Mouse (Mus musculus) kidney, postnatal 0 days (tissue): ENCODE results near the gene Dctd. TPM values are rescaled to one million over a fixed set of nuclear protein-coding genes. Genes with fewer than 3 reads are reported as not detected.

Experiments
- ATAC-seq: fragments of 200-750 bp; cut with Nextera tagmentation; replicated peaks from 2 replicates; pipeline ENCODE4 v1.8.0; 2017; ENCODE audit warnings: low read depth, moderate number of reproducible peaks, moderate TSS enrichment, moderate library complexity; ENCODE audit not compliant: low FRiP score
- DNase-seq: peaks from one replicate; pipeline ENCODE4 v3.0.0-alpha.2; 2016; ENCODE audit warnings: low spot score
- H3K27ac ChIP-seq: fragments of 300-500 bp; sonication (generic); 2 replicates; pipeline ENCODE4 v1.5.1; 2014; ENCODE audit warnings: mild to moderate bottlenecking
- H3K27me3 ChIP-seq: fragments of 300-500 bp; sonication (generic); 2 replicates; pipeline ENCODE4 v1.6.1; 2014; ENCODE audit warnings: low read length, mixed read lengths; ENCODE audit not compliant: insufficient read depth
- H3K36me3 ChIP-seq: fragments of 300-500 bp; sonication (generic); 2 replicates; pipeline ENCODE4 v1.6.1; 2014; ENCODE audit warnings: low read length, mixed read lengths; ENCODE audit not compliant: insufficient read depth
- H3K4me1 ChIP-seq: fragments of 300-500 bp; sonication (generic); replicated peaks from 2 replicates; pipeline ENCODE4 v1.6.1; 2014; ENCODE audit warnings: antibody characterized with exemption, low read length, mixed read lengths; ENCODE audit not compliant: insufficient read depth
- H3K4me2 ChIP-seq: fragments of 300-500 bp; sonication (generic); 2 replicates; pipeline ENCODE4 v1.6.1; 2014; ENCODE audit warnings: mild to moderate bottlenecking, low read length, moderate library complexity, mixed read lengths
- H3K4me3 ChIP-seq: fragments of 300-500 bp; sonication (generic); replicated peaks from 2 replicates; pipeline ENCODE4 v1.5.1; 2014; ENCODE audit warnings: low read depth, low read length
- H3K9ac ChIP-seq: fragments of 300-500 bp; sonication (generic); 2 replicates; pipeline ENCODE4 v1.6.1; 2014; ENCODE audit warnings: low read depth, low read length
- H3K9me3 ChIP-seq: fragments of 300-500 bp; sonication (generic); replicated peaks from 2 replicates; pipeline ENCODE4 v1.6.1; 2016; ENCODE audit warnings: low read length, inconsistent platforms, mixed read lengths
- CTCF ChIP-seq: IDR thresholded peaks from 2 replicates; pipeline ENCODE4 v1.5.1; 2016; ENCODE audit warnings: antibody characterized with exemption, low read depth, mild to moderate bottlenecking, moderate library complexity
- WGBS: fragments of 180-500 bp; shearing (Covaris S2); extraction: QIAGEN DNeasy Blood & Tissue Kit; methylation state at CpG from one replicate; pipeline ENCODE4 v1.1.7; 2014; 5-methylcytosine and 5-hydroxymethylcytosine counted together
- polyA plus RNA-seq: library from polyadenylated mRNA; unstranded; fragments of >200 nt; fragmentation: Nextera tagmentation; extraction: Ambion mirVana; gene quantifications from 2 replicates; pipeline ENCODE4 v1.2.1, GENCODE M21; 2015

Gene Dctd
- polyA plus RNA-seq, 1 experiment from 2014 or later = 17.4 TPM

DNA sequence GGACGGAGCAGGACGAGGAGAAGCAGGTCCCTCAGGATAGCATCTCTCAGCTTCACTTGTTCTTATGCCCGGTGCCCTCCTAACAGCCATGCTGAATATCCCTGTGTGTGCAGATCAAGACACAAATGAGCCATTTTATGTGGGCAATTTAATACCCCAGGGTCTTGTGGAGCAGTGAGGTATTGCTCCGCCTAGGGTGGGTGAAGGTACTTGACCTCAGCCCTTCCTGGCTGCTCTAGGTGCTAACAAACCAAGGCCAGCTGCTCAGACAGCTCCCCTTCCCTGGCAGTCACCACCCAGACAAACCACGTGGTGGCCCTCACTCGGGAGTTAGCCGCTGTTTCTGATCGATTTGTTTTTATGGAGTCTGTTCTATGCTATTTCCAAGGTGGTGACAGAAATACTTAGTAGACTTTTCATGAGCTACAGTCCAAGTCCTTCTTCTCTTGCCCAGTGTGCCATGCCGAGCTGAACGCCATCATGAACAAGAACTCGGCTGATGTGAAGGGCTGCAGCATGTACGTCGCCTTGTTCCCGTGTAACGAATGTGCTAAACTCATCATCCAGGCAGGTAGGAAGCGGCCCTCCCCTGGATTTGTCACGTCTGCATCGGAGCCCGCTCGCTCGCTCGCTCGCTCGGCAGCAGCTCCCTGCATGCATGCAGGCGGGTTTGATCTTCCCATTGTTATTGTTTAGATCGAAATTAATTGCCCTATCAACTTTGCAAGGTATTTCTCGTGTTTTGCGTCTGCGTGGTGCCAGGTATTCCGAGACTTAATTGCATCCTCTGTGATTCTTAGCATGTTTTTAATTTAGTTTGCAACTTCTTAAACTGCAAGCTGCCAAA, 38.1 kb downstream of the Dctd start:
- DNase-seq (peak; percentile 31), ATAC-seq (peak; percentile 33; the same call in 1 of the 2 replicates)
- no peak for TF ChIP-seq CTCF
- Histone ChIP-seq H3K27me3 (no peaks in the 10 kb centered on the region), H3K36me3 (peaks cover 7% of the 10 kb centered on the region), H3K4me1 (no peaks in the 10 kb centered on the region), H3K9me3 (no peaks in the 10 kb centered on the region), H3K4me2 (peak overlapping the region; percentile 40), H3K27ac (no peak overlapping the region), H3K9ac (no peak overlapping the region), H3K4me3 (no peak overlapping the region)
- WGBS = 55% methylated on average over 30 of the region's 30 CpGs

- no peak for ATAC-seq
- 71% methylated on average over 3 of the region's 3 CpGs for WGBS
These were observed 38.7 kb downstream of the Dctd start for GRCm38 (mm10) chr8:48137651-48137937.

GRCm38 (mm10) chr8:48141023-48141422, 42.1 kb downstream of the Dctd start:
- ATAC-seq (no peak), DNase-seq (no peak)
- Histone ChIP-seq H3K9me3 (no peaks in the 10 kb centered on the region), H3K36me3 (peaks cover 7% of the 10 kb centered on the region), H3K4me3 (no peak overlapping the region), H3K4me2 (no peak overlapping the region), H3K9ac (no peak overlapping the region), H3K4me1 (no peaks in the 10 kb centered on the region), H3K27me3 (no peaks in the 10 kb centered on the region), H3K27ac (no peak overlapping the region)
- TF ChIP-seq CTCF = no peak
- WGBS = 91% methylated on average over 5 of the region's 5 CpGs

More at GRCm38 (mm10) chr8:48137651-48137937, 38.7 kb downstream of the Dctd start:
- H3K9ac ChIP-seq = no peak overlapping the region
- H3K27ac ChIP-seq = no peak overlapping the region
- H3K36me3 ChIP-seq = peaks cover 7% of the 10 kb centered on the region
- no peaks in the 10 kb centered on the region for H3K4me1 ChIP-seq
- no peaks in the 10 kb centered on the region for H3K9me3 ChIP-seq
- no peak overlapping the region for H3K4me3 ChIP-seq
- no peak for DNase-seq
- H3K27me3 ChIP-seq = no peaks in the 10 kb centered on the region
- no peak for TF ChIP-seq CTCF
- no peak overlapping the region for H3K4me2 ChIP-seq

DNA sequence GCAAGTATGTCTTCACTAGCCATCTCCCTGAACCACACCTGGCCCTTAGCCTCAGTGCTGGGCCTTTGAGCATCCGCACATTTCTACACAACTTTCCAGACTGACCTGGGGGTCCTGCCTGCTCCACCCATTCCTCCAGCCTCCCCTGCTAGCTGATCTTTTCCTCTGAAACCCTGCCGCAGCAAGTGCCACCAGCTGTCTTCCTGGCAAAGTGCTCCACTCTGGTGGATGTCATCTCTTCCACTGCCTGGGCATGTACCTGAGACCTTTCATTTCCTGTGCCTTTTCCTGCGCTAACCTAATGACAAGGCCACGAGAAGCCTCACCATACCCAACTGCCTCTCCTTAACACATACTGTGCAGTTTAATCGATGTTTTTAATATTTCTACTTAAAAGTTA, 46.9 kb downstream of the Dctd start:
- Histone ChIP-seq H3K9me3 (no peaks in the 10 kb centered on the region), H3K9ac (no peak overlapping the region)
- no peak for TF ChIP-seq CTCF

GRCm38 (mm10) chr8:48146449-48146848, 47.6 kb downstream of the Dctd start:
- no peaks in the 10 kb centered on the region for H3K9me3 ChIP-seq
- DNase-seq (no peak), ATAC-seq (no peak)
- no peaks in the 10 kb centered on the region for H3K36me3 ChIP-seq
- no peak overlapping the region for H3K4me3 ChIP-seq
- no peaks in the 10 kb centered on the region for H3K27me3 ChIP-seq
- no peak overlapping the region for H3K27ac ChIP-seq
- H3K9ac ChIP-seq = no peak overlapping the region
- H3K4me2 ChIP-seq = no peak overlapping the region
- TF ChIP-seq CTCF = no peak
- no peaks in the 10 kb centered on the region for H3K4me1 ChIP-seq
- WGBS = 78% methylated on average over 10 of the region's 10 CpGs

More for the DNA sequence above, 46.9 kb downstream of the Dctd start:
- Histone ChIP-seq H3K4me3 (no peak overlapping the region), H3K4me1 (no peaks in the 10 kb centered on the region), H3K4me2 (no peak overlapping the region), H3K27ac (no peak overlapping the region), H3K36me3 (peaks cover 3% of the 10 kb centered on the region), H3K27me3 (no peaks in the 10 kb centered on the region)
- DNase-seq = no peak
- no peak for ATAC-seq
- 81% methylated on average over 5 of the region's 5 CpGs for WGBS

DNA sequence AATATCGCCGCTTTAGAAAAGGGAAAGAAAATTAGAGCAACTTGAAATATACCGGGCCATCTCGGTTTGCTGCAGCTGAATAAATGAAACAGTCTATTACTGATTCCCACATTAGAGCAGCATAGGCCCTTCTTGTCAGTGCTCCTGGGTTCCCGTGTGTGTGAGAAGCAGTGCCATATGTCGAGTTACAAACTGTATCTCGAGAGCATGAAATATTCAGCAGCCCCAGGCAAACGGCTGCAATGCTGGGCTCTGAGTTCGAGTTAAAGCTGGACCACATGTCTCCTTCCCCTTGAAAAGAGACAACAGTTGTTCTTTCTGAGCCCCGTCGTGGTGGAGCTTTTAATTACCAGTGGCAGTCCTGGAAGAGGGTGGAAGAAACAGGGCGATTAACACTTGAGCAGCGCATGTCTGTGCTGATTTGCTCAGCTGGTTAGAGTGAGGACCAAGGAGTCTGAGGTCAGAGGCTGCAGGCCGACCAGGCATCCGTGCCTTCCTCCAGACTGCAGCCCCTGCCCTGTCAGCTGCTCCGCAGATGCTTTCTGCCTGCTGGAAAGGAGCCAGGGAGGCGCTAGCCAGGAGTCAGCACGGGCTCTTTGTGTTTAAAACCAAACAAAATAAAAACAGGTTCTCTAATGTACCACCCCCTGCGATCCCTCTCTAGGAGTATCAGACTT, 53.3 kb downstream of the Dctd start:
- 33% methylated on average over 19 of the region's 19 CpGs for WGBS
- no peak overlapping the region for H3K4me2 ChIP-seq
- peak; percentile 59 for DNase-seq

More for the DNA sequence above, 53.3 kb downstream of the Dctd start:
- Histone ChIP-seq H3K36me3 (no peaks in the 10 kb centered on the region), H3K4me1 (peaks cover 13% of the 10 kb centered on the region; the same call in 1 of the 2 replicates), H3K4me3 (no peak overlapping the region), H3K27ac (no peak overlapping the region), H3K9me3 (no peaks in the 10 kb centered on the region), H3K27me3 (no peaks in the 10 kb centered on the region), H3K9ac (no peak overlapping the region)
- TF ChIP-seq CTCF = no peak
- ATAC-seq = peak; percentile 76; the same call in 1 of the 2 replicates
